Mouse (Mus musculus) right cerebral cortex, postnatal 10 days (tissue): ENCODE results near the gene Sulf2.

Experiments
- DNase-seq, 2 experiments: peaks; one replicate each; pipeline ENCODE4 v3.0.0; 2021; ENCODE audit warnings: low spot score in 2 of 2

Sulf2 gene

GRCm38 (mm10) chr2:166175552-166176136 is 20.2 kb upstream of the Sulf2 start:
- no peak for DNase-seq

DNA sequence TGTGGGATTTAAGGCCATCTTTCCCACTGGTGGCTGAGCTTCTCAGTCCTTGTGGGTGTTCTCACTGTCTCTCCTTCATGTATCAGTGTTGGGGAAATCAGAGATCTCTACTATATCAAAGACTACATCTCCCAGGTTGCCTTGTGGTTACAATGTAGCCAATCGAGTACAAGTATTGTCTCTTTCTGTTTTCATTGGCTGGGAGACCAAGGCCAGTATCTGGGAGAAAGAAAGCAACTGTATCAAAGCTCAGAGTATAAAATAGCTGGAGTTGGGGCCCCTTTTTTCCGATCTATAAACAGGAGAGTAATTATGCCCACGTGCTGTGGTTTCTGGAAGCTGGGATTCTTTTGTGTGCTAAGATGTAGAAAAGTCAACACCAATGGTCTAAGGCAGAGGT is 19.7 kb upstream of the Sulf2 start:
- no peak for DNase-seq

GRCm38 (mm10) chr2:166173169-166173568 is 17.7 kb upstream of the Sulf2 start:
- DNase-seq = no peak

DNA sequence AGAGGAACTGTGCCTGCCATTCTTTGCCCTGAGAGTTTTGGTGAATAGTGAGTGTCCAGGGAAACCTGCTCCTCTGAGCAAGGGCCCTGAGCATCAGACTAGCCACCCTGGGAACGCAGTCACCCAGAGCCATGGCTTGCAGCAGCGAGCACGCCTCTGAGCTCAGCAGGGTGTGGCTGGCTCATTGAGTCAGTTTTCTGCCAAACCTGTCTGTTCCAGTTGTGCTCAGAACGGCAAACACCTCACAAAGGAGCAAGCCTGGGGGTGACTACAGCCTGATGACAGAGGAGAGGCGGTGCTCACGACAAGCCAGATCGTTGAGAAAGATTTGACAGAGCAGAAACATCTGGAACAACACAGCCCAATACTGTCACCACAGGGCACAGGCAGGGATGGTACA is 14.7 kb upstream of the Sulf2 start:
- DNase-seq = no peak

DNA sequence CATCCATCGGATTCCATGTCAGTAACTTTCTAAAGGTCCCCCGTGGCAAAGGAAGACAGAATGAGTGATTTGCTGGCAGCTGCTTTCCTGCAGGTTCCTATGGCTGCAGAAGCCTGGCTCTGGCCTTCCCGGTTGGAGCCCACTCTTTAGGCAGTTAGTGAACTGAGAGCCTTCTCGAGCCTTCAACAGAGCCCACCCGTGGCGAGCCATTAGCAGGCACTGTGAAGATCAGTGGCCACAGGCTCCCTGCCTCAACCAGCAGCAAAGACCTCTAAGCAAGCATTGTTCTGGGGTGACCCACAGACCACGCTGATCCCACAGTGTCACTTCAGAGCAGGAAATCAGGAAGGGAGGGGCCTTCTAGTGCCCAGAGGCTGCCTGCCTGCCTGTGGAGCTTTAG is 13.4 kb upstream of the Sulf2 start:
- no peak for DNase-seq

- DNase-seq = no peak
Measured at GRCm38 (mm10) chr2:166167387-166167786, 11.9 kb upstream of the Sulf2 start.

- DNase-seq = no peak
Measured at GRCm38 (mm10) chr2:166165396-166165795, 9.9 kb upstream of the Sulf2 start.

DNA sequence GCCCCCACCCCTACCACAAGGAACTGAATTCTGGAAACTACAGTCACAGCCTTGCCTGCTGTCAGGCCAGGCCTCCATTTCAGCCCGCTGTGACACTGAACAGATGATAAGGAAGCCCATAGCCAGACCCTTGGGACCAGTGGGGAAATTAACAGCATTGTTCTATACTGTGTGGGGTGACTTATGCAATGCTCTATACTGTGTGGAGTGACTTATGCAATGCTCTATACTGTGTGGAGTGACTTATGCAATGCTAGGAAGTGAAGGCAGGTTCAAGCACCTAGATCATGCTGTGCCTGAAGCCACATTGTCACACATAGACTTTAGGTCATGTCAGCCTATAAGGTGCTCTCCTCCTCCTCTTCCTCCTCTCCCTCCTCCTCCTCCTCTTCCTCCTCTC is 9.1 kb upstream of the Sulf2 start:
- no peak for DNase-seq

GRCm38 (mm10) chr2:166163917-166164316 is 8.5 kb upstream of the Sulf2 start:
- DNase-seq = no peak

DNA sequence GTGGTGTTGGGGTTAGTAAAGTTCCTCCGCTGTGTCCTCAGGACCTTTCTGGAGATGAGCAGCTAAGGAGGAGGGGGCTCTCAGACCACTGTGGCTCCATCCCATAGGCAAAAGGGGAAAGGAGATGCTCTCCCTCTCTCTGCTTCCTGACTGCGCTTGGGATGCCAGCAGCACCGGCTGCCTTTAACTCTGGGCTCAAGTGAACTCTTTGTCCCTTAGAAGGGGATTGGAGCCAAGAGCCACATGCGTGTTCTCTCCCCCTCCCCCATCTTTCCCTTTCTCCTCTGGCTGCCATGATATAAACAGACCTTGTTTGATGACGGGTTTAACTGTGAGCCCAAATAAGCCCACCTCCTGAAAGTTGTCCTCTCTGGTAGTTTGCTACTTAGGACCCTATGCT is 7.8 kb upstream of the Sulf2 start:
- DNase-seq = no peak

GRCm38 (mm10) chr2:166162160-166162559 is 6.7 kb upstream of the Sulf2 start:
- no peak for DNase-seq

GRCm38 (mm10) chr2:166159276-166159675 is 3.8 kb upstream of the Sulf2 start:
- no peak for DNase-seq

- no peak for DNase-seq
Measured at GRCm38 (mm10) chr2:166157767-166158561, 2.5 kb upstream of the Sulf2 start.

DNA sequence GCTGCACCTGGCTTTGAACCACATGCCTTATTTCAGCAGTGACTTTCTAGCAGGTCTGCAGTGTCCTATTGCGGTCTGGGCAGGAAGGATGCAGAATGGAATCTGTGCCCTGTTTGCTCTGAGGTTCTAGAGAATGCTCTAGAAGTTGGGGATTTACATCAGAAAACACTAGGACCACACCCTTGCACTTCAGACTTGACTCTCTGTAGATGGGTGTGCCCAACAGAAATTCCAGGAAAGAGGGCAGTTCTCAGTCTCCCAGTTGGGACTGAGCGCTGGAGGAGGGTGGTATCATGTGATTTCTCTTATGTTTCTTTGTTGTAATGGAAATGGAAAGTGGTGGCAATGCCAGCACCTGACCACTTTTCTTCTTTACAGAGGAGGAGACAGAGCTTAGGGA is 1.7 kb upstream of the Sulf2 start:
- no peak for DNase-seq

DNA sequence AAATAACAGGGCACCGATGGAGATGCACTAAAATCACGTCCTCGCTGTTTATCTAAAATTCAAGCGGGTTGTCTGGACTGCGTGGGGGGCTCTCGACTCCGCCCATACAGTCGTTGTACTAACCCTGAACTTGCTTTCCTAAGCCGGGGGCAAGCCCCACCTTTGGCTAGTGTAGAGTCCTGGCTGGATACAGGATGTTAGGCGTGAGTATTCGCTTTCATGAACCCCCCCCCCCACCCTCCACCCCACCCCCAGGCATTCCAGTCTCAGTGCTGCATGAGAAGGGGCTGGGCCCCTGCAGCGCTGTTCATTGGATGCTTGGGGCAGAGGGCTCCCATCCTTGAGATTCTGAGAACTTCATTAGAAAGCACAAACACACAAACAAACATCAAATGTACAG is 659 bp upstream of the Sulf2 start:
- DNase-seq = no peak

DNA sequence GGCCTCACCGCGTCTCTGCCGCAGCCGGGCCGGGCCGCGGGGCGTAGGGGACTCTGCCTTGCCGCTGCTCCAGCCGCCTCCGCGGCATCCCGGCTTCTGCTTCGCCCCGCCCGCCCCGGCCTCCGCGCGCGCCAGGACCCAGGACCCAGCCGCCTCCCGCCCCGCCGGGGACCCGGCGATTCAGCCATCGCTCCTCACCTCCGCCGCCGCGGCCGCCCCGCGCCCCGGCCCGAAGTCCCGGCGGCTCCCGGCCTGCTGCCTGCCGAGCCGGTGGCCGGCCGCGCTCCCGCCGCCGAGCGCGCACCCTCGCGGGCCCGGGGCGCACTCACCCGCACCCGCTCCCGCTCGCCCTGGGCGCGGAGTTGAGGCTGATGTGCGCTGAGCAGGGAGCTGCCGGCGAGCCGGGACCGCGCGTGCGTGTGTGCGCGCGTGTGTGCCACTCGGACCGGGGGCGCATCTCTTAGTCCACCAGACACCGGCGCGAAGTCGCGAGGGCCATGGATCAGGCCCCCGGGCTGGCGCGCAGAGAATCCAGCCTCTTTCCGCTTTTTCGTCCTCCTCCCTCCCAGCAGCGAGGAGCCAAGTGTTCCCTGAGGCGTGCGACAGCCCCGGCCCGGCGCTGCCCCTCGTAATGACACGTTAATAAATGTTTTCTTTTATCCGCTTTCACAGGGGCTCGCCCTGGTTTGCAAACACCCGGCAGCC is 562 bp downstream of the Sulf2 start:
- DNase-seq = peak; percentile 61 to 69

- DNase-seq = no peak
Measured at GRCm38 (mm10) chr2:166153891-166154711, 1.4 kb downstream of the Sulf2 start.

GRCm38 (mm10) chr2:166153399-166153793 is 2.1 kb downstream of the Sulf2 start:
- DNase-seq = no peak

- DNase-seq = no peak
Measured at GRCm38 (mm10) chr2:166152734-166153398, 2.6 kb downstream of the Sulf2 start.

DNA sequence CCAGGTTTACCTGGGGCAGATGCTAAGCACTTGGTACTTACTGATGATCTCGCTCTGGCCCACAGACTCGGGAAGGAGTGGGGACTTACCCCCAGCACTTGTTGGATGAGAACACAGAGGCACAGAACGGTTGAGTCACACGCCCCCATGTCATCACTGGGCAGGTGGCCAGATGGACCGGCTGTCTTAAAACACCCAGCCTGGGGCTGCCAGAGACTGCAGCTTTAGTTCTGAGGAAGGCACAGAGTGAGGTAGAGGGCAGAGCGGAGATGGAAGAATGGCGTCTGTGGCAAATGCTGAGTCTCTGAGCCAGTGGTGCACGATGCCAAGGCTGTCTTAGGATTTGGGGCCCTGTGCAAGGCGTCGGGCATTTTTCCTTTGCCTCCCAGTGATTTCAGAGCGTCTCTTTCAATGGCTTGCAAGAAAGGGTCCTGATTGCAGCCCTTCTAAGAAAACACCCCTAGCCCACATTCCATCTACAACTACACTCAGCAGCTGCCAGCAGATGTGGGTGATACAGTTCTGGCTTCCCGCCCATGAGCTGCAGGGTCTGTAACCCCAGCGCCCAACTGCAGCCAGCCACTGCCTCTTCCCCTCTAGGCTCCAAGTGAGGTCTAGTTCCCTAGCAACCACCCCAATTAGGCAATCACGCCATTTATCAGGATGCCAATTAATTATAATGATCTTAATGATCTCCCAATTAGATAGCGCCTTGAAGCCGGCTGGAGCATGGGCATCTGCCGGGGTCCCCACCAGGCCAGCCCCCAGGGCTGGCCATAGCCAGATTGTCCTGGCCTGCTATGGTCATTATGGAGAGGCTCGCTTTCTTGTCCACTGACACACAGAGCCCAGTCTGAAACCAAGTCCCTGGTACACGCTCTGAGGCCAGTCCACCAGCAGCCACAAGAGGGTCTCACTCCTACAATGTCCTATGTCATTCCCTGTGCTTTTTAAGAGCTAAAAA is 3.7 kb downstream of the Sulf2 start:
- peak; percentile 91 for DNase-seq
